Mouse (Mus musculus) retina, postnatal 7 days (tissue): ENCODE results near the gene Apobec4.
"Not testable (repeated sequence)": the region's sequence is repeated elsewhere in the genome, so short reads cannot be mapped to it uniquely, and the experiment has no call there.

Experiments
- DNase-seq: peaks from one replicate; pipeline ENCODE4 v3.0.0-alpha.2; 2012; ENCODE audit warnings: low read depth, low spot score

The Apobec4 gene

GRCm38 (mm10) chr1:152766804-152767748 is 16.7 kb downstream of the Apobec4 start:
- DNase-seq = peak; percentile 13

GRCm38 (mm10) chr1:152767749-152768488 is 17.6 kb downstream of the Apobec4 start:
- DNase-seq = peak; percentile 63

GRCm38 (mm10) chr1:152771016-152771415 is 20.7 kb downstream of the Apobec4 start:
- DNase-seq = no peak

- not testable (repeated sequence) for DNase-seq
Measured at GRCm38 (mm10) chr1:152774601-152775000, 24.2 kb downstream of the Apobec4 start.

GRCm38 (mm10) chr1:152779071-152779737 is 28.9 kb downstream of the Apobec4 start:
- DNase-seq = no peak

- no peak for DNase-seq
Measured at GRCm38 (mm10) chr1:152784620-152785019, 34.3 kb downstream of the Apobec4 start.

DNA sequence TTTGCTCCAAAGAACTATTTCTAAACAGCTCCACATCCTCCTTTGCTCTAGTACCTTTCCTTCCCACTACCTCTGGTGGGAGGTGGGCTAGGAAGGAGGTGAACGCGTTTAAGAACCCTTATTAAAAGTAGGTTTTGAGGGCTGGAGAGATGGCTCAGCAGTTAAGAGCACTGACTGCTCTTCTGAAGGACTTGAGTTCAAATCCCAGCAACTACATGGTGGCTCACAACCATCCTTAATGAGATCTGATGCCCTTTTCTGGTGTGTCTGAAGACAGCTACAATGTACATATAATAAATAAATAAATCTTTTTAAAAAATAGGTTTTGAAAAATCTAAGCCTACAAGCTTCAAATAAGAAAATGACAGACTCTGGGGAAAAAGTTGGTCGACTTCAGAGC is 35.1 kb downstream of the Apobec4 start:
- not testable (repeated sequence) for DNase-seq

DNA sequence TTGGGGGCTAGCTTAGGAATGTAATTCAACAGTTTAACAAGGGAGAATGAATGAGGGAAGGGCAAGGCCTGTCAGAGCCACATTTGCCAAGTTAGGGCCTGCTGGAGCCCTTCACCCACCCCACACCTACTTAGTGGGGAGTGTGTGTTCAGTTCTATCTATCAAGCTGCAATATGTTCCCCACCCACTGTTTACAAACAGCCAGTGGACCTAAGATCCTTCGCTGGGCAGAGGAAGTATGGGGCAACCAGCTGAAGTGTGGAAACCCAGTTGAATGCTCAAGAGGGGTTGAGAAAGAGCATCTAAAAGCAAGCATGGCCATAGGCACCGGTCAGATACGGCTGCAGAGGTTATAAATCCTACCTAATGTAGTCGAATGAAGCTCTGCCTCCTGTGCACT is 36.6 kb downstream of the Apobec4 start:
- no peak for DNase-seq

GRCm38 (mm10) chr1:152788121-152788660 is 37.8 kb downstream of the Apobec4 start:
- DNase-seq = no peak

- DNase-seq = no peak
Measured at GRCm38 (mm10) chr1:152790254-152790653, 39.9 kb downstream of the Apobec4 start.

DNA sequence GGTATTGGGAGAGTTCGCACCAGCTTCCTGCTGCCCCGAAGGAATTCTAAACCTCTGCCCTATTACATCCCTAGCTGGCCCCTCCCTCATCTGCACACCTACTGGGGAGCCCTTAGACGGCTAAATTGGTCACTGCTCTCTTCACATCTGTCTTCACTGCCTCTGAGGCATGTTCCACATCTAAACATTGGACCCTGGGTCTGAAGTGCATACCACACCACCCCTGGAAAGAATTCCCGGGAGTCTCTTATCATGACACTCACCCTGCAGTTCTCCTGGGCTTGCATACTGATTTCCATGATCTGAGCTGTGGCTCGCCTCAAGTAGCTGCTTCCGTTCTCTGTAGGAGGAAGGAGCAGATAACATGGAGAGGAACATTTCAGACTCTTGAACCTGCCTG is 40.5 kb downstream of the Apobec4 start:
- no peak for DNase-seq

DNA sequence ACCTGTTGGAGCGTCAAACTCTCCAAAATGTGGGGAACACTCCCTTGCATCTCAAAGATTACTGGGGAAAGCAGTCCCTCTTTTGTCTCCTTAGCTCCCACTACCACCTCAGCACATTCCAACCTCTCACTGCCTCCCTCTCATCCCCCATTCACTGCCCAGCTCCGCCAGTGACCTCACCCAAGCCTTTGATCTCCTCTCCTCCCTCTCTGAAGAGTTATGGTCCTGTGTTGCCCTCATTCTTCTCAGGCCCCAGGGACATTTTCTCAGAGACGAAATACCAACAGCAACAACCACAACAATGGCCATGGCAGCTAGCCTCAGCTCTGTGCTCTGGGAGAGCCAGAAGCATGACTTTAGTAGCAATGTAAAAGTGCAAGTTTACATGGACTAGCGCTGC is 40.9 kb downstream of the Apobec4 start:
- DNase-seq = no peak

DNA sequence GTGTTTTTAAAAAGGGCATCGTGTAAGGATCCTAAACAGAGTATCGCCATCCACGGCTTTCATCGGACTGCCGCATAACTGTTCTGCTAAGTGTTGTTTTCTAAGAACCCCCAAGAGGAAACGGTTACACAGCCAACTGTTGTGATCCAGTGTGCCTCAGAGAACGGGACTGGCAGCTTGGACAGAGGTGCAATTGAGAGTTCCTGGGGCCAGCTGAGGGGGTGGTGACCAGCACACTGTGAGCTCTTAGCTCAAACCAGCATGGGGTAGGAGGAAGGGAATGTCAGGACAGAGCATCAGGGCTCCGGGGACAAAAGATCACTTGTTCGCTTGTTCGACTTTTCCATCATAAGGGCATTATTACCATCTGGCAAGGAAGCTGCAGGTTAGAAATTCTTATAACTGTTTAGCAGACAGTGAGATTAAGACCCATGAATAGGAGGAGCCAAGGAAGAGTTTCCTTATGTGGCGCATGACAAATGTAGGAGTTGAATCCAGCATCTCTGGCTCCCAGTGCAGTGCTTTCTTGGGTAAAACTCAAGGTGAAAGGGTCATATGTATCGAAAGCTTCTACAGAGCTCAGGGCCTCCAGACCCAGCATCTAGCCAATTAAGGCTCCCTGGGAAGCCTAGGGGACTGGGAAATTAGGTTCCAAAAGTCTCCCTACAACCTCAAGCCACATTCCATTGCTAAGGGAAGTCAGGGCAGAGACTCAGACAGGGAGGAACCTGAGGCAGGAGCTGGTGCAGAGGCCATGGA is 42.6 kb downstream of the Apobec4 start:
- DNase-seq = no peak

- no peak for DNase-seq
Measured at GRCm38 (mm10) chr1:152793495-152794130, 43.3 kb downstream of the Apobec4 start.

DNA sequence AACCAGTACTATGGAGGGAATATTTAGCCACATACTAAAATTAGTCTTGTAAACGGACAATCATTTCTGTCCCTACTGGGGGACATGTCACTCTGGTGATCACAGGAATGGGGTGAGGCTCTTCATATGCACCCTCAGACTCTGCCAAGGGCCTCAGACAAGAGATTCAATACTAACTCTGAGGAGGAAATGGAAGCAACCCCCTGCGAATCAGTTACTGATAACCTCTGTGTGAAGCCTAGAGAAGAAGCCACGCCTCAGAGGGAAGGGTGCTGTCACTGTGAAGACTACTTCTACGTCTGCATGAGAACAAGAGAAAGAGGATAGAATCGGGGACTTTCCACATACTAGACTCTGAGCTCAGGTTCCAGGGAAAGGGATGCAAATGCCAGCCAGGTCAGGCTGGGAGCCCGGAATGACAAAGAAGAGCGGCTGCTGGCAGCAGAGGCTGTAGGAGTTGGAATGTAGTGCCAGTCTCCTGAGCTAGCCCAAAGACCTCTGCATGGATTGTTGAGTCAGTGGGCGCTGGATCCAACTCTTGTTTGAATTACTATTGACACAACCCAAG is 45.4 kb downstream of the Apobec4 start:
- DNase-seq = no peak

DNA sequence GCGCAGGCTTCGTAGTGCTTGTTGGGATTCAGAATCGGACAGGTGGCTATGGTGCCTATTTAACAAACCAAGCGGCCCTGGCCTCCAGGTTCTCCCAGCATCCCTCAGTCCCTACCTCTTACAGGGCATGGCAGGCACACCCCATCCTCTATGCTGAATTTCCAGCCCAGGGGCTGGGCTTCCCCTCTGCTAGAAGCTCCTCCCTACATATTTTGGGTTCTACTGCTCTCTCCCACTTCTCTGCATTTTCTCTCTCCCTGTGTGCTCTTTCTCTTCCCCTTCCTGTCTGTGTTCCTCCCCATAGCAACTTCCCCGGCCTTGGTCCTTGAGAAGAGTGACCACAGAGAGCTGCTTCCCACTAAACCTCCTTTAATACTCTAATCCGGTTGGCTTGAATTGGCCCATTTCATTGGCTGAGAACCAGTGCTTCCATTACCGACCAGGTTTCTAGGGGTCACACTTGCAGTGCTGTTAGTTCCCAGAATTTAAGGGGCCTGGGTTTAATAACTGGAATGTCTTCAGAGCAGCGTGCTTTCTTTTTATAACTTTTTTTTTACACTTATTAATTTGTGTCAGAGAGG is 46.4 kb downstream of the Apobec4 start:
- DNase-seq = no peak

GRCm38 (mm10) chr1:152798125-152798524 is 47.8 kb downstream of the Apobec4 start:
- no peak for DNase-seq

GRCm38 (mm10) chr1:152799897-152800296 is 49.5 kb downstream of the Apobec4 start, which contains the start of gene Ncf2:
Gene Ncf2, plus strand, starts transcription at chr1:152800194.
- no peak for DNase-seq

DNA sequence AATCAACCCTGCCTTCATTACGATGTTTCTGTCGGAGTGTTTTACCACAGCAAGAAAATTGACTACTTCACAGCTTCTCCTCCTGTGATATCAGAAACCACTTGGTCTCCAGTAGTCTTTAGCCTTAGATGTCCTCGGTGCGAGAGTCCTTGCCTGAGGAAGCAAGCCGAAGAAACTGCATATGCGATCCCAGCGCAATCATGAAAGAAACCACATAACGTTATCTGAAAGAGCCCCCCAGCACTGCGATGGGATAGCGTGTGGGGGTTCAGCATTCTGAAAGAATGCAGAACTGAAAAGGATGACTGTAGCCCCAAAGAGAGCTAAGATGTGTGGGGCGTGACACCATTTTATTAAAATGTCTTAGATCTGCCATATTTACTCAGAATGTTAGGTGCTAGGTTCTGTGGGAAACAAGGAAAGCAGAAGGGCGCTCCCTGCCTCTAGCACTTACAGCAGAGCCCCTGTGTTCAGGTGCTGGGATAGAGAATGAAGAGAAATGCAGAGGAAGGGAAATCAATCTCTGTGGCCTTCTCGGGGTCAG is 50.4 kb downstream of the Apobec4 start:
- DNase-seq = no peak
